Mouse (Mus musculus) intestine, embryonic 15.5 days (tissue): ENCODE data around the gene Col9a1. TPM values are rescaled to one million over a fixed set of nuclear protein-coding genes. Genes with fewer than 3 reads are reported as not detected.

Experiments used
- ATAC-seq: fragments of 200-750 bp; cut with Nextera tagmentation; 2 replicates; pipeline ENCODE4 v1.8.0; 2017; ENCODE audit warnings: moderate TSS enrichment, moderate library complexity
- H3K27ac ChIP-seq: fragments of 300-500 bp; sonication (generic); 2 replicates; pipeline ENCODE4 v1.5.1; 2015; ENCODE audit warnings: mild to moderate bottlenecking, inconsistent platforms
- H3K27me3 ChIP-seq: fragments of 300-500 bp; sonication (generic); replicated peaks from 2 replicates; pipeline ENCODE4 v1.6.1; 2015; ENCODE audit warnings: inconsistent platforms
- H3K36me3 ChIP-seq: fragments of 300-500 bp; sonication (generic); 2 replicates; pipeline ENCODE4 v1.6.1; 2015; ENCODE audit warnings: inconsistent platforms
- H3K4me1 ChIP-seq: fragments of 300-500 bp; sonication (generic); replicated peaks from 2 replicates; pipeline ENCODE4 v1.6.1; 2015; ENCODE audit warnings: inconsistent platforms
- H3K4me2 ChIP-seq: fragments of 300-500 bp; sonication (generic); replicated peaks from 2 replicates; pipeline ENCODE4 v1.6.1; 2015; ENCODE audit warnings: mild to moderate bottlenecking, inconsistent platforms
- H3K4me3 ChIP-seq: fragments of 300-500 bp; sonication (generic); replicated peaks from 2 replicates; pipeline ENCODE4 v1.5.1; 2015; ENCODE audit warnings: inconsistent platforms
- H3K9ac ChIP-seq: fragments of 300-500 bp; sonication (generic); 2 replicates; pipeline ENCODE4 v1.6.1; 2015; ENCODE audit warnings: inconsistent platforms
- H3K9me3 ChIP-seq: fragments of 300-500 bp; sonication (generic); 2 replicates; pipeline ENCODE4 v1.6.1; 2016; ENCODE audit warnings: inconsistent platforms
- WGBS: fragments of 180-500 bp; shearing (Covaris S2); methylation state at CpG from one replicate; pipeline ENCODE4 v1.1.7; 2015; 5-methylcytosine and 5-hydroxymethylcytosine counted together
- polyA plus RNA-seq: library from polyadenylated mRNA; unstranded; fragments of >200 nt; fragmentation: Nextera tagmentation; extraction: Ambion mirVana; gene quantifications from 2 replicates; pipeline ENCODE4 v1.2.1, GENCODE M21; 2015

Col9a1 gene
- polyA plus RNA-seq, 1 experiment from 2014 or later: 2.5 TPM

DNA sequence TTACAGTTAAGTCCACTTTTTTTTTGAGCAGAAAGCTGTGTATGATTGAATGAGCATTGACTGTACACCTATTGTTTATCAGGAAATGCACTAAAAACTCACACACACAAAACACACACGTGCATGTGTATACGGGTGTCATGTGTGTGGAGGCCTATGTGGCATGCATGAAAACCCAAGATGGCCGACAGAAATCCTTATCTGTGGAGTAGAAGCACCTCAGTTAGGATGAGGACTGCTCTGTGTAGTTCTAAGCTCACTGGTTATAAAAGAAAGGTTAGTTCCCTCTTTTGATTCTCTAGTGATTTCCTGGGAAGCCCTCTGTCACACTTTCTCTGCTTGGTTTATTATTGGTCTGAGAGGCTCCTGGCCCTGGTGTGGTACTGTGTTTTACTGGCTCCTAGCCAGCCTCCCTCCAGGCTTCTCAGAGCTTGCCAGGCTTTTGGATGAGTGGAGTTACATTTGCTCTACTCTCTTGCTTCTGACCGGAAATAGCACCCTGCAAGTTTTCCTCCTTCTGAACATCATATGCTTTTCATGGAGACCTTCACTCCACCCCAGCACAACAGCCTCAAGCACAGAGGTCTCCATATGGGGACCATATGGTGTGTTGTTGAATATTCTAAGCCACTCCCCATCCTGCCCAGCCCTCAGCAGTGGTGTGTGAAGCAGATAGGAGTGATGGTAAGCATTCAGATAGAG lies 48.6 kb downstream of the Col9a1 start:
- H3K9me3 ChIP-seq: no peaks in the 10 kb centered on the region
- peaks cover 5% of the 10 kb centered on the region for H3K4me1 ChIP-seq
- H3K9ac ChIP-seq: no peak overlapping the region
- peak; percentile 71 for ATAC-seq
- H3K27ac ChIP-seq: no peak overlapping the region
- no peak overlapping the region for H3K4me3 ChIP-seq
- 74% methylated on average over 4 of the region's 4 CpGs for WGBS
- no peaks in the 10 kb centered on the region for H3K27me3 ChIP-seq
- H3K4me2 ChIP-seq: no peak overlapping the region
- no peaks in the 10 kb centered on the region for H3K36me3 ChIP-seq

GRCm38 (mm10) chr1:24226941-24227711 lies 49.7 kb downstream of the Col9a1 start:
- Histone ChIP-seq H3K4me2 (no peak overlapping the region), H3K9ac (no peak overlapping the region), H3K27me3 (no peaks in the 10 kb centered on the region), H3K27ac (no peak overlapping the region), H3K36me3 (no peaks in the 10 kb centered on the region), H3K4me1 (peaks cover 5% of the 10 kb centered on the region), H3K9me3 (no peaks in the 10 kb centered on the region), H3K4me3 (no peak overlapping the region)
- ATAC-seq: no peak
- WGBS: 83% methylated on average over 6 of the region's 6 CpGs

- Histone ChIP-seq H3K9ac (no peak overlapping the region), H3K4me3 (no peak overlapping the region), H3K27me3 (no peaks in the 10 kb centered on the region), H3K4me1 (peaks cover 5% of the 10 kb centered on the region), H3K36me3 (no peaks in the 10 kb centered on the region), H3K4me2 (no peak overlapping the region), H3K27ac (no peak overlapping the region), H3K9me3 (no peaks in the 10 kb centered on the region)
- 85% methylated on average over 1 of the region's 1 CpGs for WGBS
- no peak for ATAC-seq
Observed at GRCm38 (mm10) chr1:24229552-24229951, 52.1 kb downstream of the Col9a1 start.

DNA sequence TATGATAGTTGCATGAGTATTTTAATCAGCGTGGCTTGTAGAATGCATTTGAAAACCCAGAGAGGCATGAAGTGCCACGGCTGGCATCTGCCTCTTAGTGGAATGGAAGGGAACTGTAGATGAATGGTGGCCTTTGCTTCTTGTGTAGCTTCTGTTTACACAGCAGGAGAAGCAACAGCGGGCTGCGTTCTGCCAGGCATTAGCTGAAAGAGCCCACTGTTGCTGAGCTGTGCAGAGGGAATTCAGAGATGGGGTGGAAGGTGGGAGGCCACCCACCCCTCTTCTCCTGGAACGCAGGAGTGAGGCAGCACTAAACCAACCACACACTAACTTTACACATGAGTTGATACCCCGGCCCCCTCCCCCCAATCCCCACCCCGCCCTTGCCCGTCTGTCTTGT lies 53.0 kb downstream of the Col9a1 start:
- WGBS: 16% methylated on average over 8 of the region's 8 CpGs

GRCm38 (mm10) chr1:24231504-24232270 lies 54.3 kb downstream of the Col9a1 start:
- H3K27ac ChIP-seq: no peak overlapping the region
- H3K9me3 ChIP-seq: no peaks in the 10 kb centered on the region
- WGBS: 73% methylated on average over 3 of the region's 3 CpGs
- H3K4me1 ChIP-seq: peaks cover 5% of the 10 kb centered on the region
- no peak overlapping the region for H3K4me2 ChIP-seq
- ATAC-seq: peak; percentile 59
- H3K36me3 ChIP-seq: no peaks in the 10 kb centered on the region
- H3K4me3 ChIP-seq: no peak overlapping the region
- no peaks in the 10 kb centered on the region for H3K27me3 ChIP-seq
- no peak overlapping the region for H3K9ac ChIP-seq

More for the DNA sequence above, 53.0 kb downstream of the Col9a1 start:
- Histone ChIP-seq H3K4me3 (no peak overlapping the region), H3K4me2 (no peak overlapping the region), H3K27ac (no peak overlapping the region), H3K9ac (no peak overlapping the region), H3K36me3 (no peaks in the 10 kb centered on the region), H3K4me1 (peaks cover 5% of the 10 kb centered on the region), H3K9me3 (no peaks in the 10 kb centered on the region), H3K27me3 (no peaks in the 10 kb centered on the region)
- ATAC-seq: peak; percentile 64

DNA sequence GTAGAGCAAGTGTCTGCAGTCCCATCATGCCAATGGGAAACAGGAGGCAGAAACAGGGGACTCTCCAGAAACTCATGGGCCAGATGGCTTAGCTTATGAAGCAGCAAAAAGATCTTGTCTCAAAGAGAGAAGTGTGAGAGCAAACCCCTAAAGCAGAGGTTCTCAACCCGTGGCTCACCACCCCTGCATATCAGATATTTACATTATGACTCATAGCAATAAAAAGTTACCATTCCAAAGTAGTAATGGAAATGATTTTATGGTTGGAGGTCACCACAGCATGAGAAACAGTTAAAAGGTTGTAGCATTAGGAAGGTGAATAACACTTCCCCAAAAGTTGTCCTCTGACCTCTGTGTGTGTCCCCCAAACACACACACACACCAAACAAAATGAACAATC lies 58.9 kb downstream of the Col9a1 start:
- Histone ChIP-seq H3K4me3 (no peak overlapping the region), H3K4me2 (no peak overlapping the region), H3K4me1 (no peaks in the 10 kb centered on the region), H3K27ac (no peak overlapping the region), H3K9ac (no peak overlapping the region), H3K36me3 (no peaks in the 10 kb centered on the region), H3K9me3 (no peaks in the 10 kb centered on the region), H3K27me3 (no peaks in the 10 kb centered on the region)
- ATAC-seq: peak; percentile 89
- WGBS: 36% methylated on average over 1 of the region's 1 CpGs

DNA sequence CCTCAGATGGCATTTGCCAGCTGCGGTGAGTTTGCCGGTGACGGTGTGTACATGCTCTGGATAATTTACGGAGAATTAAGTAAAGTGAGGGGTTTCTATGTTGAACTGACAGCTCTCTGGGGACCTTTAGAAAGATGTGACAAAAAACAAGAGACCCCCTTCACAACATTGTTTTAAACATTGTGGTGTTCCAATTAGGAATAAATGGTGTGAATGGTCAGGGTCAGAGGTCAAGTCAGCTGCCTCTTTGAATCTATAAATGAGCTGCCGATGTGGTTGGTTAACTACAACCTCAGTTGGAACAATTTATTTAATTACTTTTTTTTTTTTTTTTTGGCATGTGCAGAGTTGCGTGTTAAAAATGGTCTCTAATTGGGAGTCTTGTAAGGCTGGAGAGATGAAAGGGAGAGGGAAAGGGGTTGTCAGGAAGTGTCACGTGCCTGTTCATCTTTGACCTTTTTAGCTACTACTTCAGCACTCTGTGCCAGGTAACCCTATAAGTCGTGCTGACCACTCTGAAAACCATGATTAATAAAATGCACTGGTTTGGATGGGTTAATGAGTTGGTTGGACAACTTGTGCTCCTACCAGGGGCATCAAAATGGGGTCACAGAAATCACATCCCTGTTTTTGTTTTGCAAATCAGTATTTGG lies 62.8 kb downstream of the Col9a1 start:
- Histone ChIP-seq H3K4me1 (no peaks in the 10 kb centered on the region), H3K36me3 (no peaks in the 10 kb centered on the region), H3K27ac (no peak overlapping the region), H3K27me3 (no peaks in the 10 kb centered on the region), H3K4me3 (no peak overlapping the region), H3K4me2 (no peak overlapping the region), H3K9me3 (no peaks in the 10 kb centered on the region), H3K9ac (no peak overlapping the region)
- WGBS: 81% methylated on average over 8 of the region's 8 CpGs
- no peak for ATAC-seq

DNA sequence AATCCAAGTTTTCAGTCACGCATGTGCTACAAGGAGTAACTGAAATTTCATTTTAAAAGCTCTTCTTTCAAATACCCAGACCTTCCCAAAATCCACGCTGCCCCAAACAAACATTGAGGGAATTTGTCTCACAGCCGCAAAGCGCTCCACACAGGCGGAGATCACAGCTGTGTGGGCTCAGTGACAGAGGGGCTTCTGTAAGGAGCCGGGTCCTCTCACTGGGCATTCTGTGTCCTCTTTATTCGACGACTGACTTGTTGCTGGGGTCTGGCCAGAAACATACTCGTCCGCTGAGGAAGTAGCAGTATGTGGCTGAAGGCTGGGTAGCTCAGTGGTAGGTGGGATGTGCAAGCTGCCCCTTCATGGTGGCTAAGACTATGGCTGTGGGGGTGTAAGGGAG lies 67.5 kb downstream of the Col9a1 start:
- Histone ChIP-seq H3K36me3 (no peaks in the 10 kb centered on the region), H3K4me1 (no peaks in the 10 kb centered on the region), H3K4me2 (no peak overlapping the region), H3K4me3 (no peak overlapping the region), H3K27ac (no peak overlapping the region), H3K27me3 (no peaks in the 10 kb centered on the region), H3K9me3 (no peaks in the 10 kb centered on the region), H3K9ac (no peak overlapping the region)
- no peak for ATAC-seq
- WGBS: 74% methylated on average over 10 of the region's 10 CpGs

DNA sequence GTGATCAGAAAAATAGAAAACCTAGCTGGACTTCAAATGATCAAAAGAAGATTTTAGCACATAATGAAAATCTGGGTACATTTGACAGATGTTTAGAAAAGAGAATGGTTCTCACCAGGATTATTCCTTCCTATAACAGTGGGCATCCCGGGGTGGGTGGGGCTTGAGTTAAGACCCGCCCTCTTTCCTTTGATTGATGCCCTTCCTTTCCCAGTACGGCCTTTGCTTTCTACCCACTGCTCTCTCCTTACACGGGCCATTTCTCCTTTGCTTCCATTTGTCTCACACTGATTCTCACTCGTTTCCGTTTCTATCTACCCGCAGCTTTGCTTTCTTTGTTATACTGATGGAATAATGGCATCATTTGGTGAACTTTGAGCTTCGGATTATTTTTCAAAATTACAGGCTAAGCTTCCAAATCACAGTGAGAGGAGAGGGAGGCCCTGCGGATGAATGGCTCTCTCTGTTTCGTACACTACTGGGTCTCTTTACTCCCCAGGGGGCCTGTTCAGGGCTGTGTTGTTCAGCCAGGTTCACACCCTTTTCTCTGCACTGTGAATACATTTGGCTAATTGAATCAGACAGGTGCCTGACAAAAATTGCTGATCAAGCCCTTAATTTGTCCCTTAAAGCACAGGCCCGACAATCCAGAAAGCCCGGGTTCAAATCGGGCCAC lies 68.4 kb downstream of the Col9a1 start:
- no peaks in the 10 kb centered on the region for H3K36me3 ChIP-seq
- no peak for ATAC-seq
- H3K27ac ChIP-seq: no peak overlapping the region
- no peaks in the 10 kb centered on the region for H3K4me1 ChIP-seq
- H3K4me3 ChIP-seq: no peak overlapping the region
- H3K4me2 ChIP-seq: no peak overlapping the region
- no peaks in the 10 kb centered on the region for H3K27me3 ChIP-seq
- 68% methylated on average over 13 of the region's 13 CpGs for WGBS
- H3K9ac ChIP-seq: no peak overlapping the region
- H3K9me3 ChIP-seq: no peaks in the 10 kb centered on the region

DNA sequence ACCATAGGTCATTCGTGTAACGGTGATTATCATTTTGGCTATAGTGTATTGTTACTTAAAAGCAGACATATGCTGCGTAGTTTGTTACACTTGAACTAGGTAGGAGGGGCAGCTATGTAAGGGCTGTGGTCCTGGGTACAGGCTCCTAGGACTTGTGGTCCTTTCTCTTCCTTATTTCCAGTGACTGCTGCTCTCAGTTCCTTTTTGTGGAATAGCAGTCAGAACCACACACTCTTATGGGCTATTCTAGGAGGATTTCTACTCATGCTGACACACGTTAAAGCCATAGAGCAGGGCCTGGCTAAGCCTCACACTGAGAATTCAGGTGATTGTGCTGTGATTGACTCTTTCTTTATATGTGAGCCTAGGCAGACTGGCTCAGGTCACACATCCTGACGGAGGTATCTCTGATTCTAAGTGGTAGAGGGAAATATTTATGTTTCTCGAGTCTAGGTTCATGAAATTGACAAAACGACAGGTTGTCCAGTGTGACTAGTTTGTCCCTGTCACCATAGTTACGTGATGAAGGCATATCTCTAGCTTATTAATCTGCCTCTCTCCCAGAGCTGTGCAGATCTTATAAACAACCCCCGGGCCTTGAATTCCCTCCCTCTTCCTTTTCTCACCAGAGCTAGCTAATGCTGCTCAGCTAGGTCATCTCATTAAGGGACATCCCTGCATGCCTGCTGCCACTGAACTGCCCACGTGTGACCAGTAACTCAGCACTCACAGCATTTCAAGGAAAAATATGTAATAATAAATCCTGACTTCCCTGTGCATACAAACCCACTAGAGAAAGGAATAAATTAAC lies 71.1 kb downstream of the Col9a1 start:
- Histone ChIP-seq H3K9me3 (no peaks in the 10 kb centered on the region), H3K4me3 (no peak overlapping the region), H3K4me2 (no peak overlapping the region), H3K9ac (no peak overlapping the region), H3K36me3 (no peaks in the 10 kb centered on the region), H3K27me3 (no peaks in the 10 kb centered on the region), H3K4me1 (no peaks in the 10 kb centered on the region), H3K27ac (no peak overlapping the region)
- no peak for ATAC-seq
- WGBS: 62% methylated on average over 10 of the region's 10 CpGs

GRCm38 (mm10) chr1:24249105-24249664 lies 71.8 kb downstream of the Col9a1 start:
- Histone ChIP-seq H3K9me3 (no peaks in the 10 kb centered on the region), H3K9ac (no peak overlapping the region), H3K36me3 (no peaks in the 10 kb centered on the region), H3K27ac (no peak overlapping the region), H3K4me1 (no peaks in the 10 kb centered on the region), H3K4me2 (no peak overlapping the region), H3K27me3 (no peaks in the 10 kb centered on the region), H3K4me3 (no peak overlapping the region)
- WGBS: 47% methylated on average over 3 of the region's 3 CpGs
- ATAC-seq: peak; percentile 65; the same call in 1 of the 2 replicates
